Mouse (Mus musculus) embryonic fibroblast, embryonic 13.5 days (primary cell): ENCODE results near the gene Gpr87. TPM values are rescaled to one million over a fixed set of nuclear protein-coding genes. Genes with fewer than 3 reads are reported as not detected.
"Not testable (repeated sequence)": the region's sequence is repeated elsewhere in the genome, so short reads cannot be mapped to it uniquely, and the experiment has no call there.

Experiments
- H3K27ac ChIP-seq: 2 replicates; pipeline ENCODE4 v1.5.1; 2012; ENCODE audit warnings: low read length, control low read depth, inconsistent platforms; ENCODE audit not compliant: insufficient read depth
- H3K4me1 ChIP-seq: 2 replicates; pipeline ENCODE4 v1.6.1; 2011; ENCODE audit warnings: low read length; ENCODE audit not compliant: control insufficient read depth, insufficient read depth
- H3K4me3 ChIP-seq: 2 replicates; pipeline ENCODE4 v1.5.1; 2011; ENCODE audit warnings: mild to moderate bottlenecking, control low read depth, low read length; ENCODE audit not compliant: insufficient read depth
- CTCF ChIP-seq: IDR thresholded peaks from 2 replicates; pipeline ENCODE4 v1.5.1; 2011; ENCODE audit warnings: mild to moderate bottlenecking, control low read depth, low read length, moderate library complexity, borderline replicate concordance; ENCODE audit not compliant: insufficient read depth
- POLR2A ChIP-seq: IDR thresholded peaks from 2 replicates; pipeline ENCODE4 v1.6.1; 2011; ENCODE audit warnings: low read depth, mild to moderate bottlenecking, control low read depth, low read length, moderate library complexity
- polyA plus RNA-seq: library from polyadenylated mRNA; stranded (reverse); fragments of >200 nt; gene quantifications from 2 replicates; pipeline ENCODE4 v1.2.4, GENCODE M21; 2011; ENCODE audit warnings: low read depth; ENCODE audit not compliant: missing spikeins, insufficient read length

Gene Gpr87
- polyA plus RNA-seq, 1 experiment, result not detected

DNA sequence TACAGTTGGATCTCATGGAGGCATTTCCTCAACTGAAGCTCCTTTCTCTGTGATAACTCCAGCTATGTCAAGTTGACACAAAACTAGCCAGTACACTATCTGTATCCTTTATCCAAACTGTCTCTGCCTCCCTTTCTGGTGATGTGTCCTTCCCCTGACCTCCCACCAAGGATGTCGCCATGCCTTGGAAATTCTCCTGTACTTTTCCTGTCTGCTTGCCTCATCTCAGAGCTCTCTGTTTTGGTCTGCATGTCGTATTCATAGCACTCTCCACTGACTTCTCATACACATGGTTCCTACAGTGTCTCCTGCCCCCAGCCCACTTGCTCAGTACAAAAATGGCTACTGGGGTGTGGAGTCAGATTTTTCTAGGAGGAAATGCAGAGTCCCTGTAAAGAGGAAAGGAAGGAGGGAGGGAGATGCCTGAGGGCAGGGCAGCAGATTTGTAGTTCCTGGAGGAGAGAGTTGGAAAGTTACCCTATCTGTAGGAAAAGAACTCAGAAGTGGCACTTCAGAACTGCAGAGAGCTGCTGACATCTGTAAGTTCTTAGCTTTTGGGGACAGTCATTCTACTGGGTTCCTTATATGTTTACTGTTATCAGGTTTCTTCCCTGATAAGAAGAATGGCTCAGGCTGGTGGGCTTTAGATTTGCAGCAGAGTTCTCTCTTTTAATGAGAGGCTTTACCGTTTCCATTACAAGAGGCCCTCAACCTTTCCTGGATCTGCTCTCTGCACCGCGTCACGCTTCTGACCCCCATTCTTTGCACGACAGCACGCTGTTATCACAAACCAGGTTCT lies 53.2 kb downstream of the Gpr87 start:
- TF ChIP-seq CTCF, result no peak
- no peak for TF ChIP-seq POLR2A
- Histone ChIP-seq H3K4me1 (peaks cover 4% of the 10 kb centered on the region; the same call in 1 of the 2 replicates), H3K27ac (no peak overlapping the region), H3K4me3 (no peak overlapping the region)

DNA sequence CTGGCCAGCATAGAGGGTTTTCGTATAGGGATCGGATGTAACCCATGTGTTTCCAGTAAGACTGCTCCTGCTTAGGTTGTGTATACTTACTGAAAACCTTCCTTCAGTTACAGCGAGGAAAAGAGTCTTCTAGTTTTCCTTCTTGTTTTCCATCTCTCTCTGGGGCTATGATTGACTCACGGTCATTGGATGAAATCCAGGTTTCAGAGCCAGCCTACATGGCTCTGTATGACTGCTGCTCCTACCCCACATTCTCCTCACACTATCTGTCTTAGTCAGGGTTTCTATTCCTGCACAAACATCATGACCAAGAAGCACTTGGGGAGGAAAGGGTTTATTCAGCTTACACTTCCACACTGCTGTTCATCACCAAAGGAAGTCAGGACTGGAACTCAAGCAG lies 54.0 kb downstream of the Gpr87 start:
- peak overlapping the region; percentile 40; the same call in 1 of the 2 replicates for H3K27ac ChIP-seq
- H3K4me3 ChIP-seq, H3K4me1 ChIP-seq: not testable (repeated sequence)

DNA sequence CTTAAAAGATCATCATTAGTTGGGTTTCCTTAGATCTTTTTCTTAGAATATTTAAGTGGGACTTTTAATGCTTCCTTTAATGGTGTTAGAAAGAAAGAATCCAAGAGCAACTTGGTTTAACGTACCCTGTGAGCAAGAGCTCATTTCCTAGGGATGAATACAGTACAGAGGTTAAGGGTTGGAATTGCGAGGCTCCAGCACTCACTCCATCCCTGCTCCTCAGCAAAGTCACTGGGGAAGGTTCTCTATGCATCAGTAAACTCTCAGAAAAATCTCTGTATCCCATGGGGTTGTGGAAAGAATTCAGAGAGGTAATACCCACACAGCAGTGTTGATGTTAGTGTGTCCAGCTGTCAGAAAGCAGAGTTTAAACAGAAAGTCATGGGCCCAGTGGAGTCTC lies 54.8 kb downstream of the Gpr87 start:
- H3K4me1 ChIP-seq, result peaks cover 4% of the 10 kb centered on the region; the same call in 1 of the 2 replicates
- H3K4me3 ChIP-seq, result no peak overlapping the region
- TF ChIP-seq CTCF, result no peak
- TF ChIP-seq POLR2A, result no peak
- H3K27ac ChIP-seq, result peak overlapping the region; percentile 40; the same call in 1 of the 2 replicates

DNA sequence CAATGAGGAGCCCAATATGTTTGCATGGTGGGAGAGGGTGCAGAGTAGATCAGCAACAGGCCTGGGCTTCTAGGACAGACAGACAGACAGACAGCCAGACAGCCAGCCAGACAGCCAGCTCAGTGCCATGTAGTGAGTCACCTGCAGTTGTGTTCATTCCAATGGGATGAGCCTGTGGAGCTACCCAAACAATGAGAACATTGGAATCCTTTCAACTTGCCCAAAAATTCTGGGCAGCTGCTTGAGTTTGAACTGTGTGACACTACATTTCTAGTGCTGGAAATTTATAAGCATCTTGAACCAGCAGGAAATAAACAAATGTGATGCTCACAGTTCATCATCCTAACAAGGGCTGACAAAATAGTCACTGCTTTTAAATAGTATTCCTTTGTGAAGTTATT lies 55.3 kb downstream of the Gpr87 start:
- H3K27ac ChIP-seq, result no peak overlapping the region
- TF ChIP-seq POLR2A (no peak), CTCF (no peak)
- no peak overlapping the region for H3K4me3 ChIP-seq
- peaks cover 4% of the 10 kb centered on the region; the same call in 1 of the 2 replicates for H3K4me1 ChIP-seq

DNA sequence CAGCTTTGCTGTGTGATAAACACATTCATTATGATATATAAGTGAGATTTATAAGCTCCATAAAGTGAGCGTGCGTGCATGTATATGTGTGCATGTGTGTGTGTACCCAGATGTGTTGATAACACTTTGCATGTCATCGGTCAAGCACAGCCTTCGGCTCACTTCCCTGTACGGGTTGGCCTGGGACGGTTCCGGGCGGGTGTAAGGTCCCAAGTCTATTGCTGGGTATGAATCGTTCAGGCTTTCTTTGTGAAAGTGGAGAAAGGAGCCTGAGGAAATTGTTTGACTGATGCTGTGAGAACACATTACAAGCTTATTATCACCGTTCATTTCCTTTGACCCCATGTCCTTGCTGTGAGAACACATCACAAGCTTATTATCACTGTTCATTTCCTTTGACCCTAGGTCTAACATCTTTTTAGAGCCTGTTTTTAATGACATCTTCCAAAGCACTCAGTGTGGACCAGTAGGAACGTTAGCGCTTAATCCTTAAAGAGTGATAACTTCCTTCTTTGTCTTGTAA lies 55.9 kb downstream of the Gpr87 start:
- Histone ChIP-seq H3K4me3 (no peak overlapping the region), H3K27ac (no peak overlapping the region), H3K4me1 (peaks cover 4% of the 10 kb centered on the region; the same call in 1 of the 2 replicates)
- TF ChIP-seq CTCF, result no peak
- TF ChIP-seq POLR2A, result no peak

DNA sequence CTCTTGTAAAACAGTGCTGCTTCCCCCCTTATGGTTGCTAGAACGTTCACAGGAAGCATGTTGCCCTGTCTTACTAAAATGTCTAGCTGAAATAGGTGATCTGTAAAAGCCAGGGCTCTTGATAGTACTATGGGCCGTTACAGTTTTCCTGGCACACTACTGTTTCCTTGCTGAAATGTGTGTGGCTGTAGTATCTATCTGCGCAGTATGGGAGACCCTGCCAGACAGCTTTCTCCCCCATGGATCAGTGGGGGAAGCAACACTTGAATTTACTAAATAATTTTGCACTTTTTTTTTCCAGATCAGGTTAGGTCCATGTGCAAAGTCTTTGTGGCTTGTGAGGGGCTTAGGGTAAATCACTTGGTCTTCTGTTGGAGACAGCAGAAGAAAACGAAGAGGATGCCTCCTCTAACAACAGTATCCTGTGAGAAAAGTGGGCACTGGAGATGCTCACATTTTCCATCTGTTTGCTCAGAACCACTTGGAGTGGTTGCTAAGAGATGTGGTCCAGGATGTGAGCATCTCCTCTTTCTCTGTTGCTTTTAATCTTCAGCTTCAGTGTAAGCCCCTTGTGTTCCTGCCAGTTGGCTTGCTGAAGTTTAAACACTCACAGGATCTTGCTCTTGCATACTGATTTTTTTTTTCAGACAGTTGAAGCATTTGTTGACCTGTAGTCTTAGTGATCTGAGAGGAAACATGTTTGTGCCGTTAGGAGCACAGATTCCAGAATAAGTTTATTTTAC lies 58.8 kb downstream of the Gpr87 start:
- peaks cover 4% of the 10 kb centered on the region; the same call in 1 of the 2 replicates for H3K4me1 ChIP-seq
- H3K4me3 ChIP-seq, result no peak overlapping the region
- TF ChIP-seq POLR2A (no peak), CTCF (no peak)
- no peak overlapping the region for H3K27ac ChIP-seq

DNA sequence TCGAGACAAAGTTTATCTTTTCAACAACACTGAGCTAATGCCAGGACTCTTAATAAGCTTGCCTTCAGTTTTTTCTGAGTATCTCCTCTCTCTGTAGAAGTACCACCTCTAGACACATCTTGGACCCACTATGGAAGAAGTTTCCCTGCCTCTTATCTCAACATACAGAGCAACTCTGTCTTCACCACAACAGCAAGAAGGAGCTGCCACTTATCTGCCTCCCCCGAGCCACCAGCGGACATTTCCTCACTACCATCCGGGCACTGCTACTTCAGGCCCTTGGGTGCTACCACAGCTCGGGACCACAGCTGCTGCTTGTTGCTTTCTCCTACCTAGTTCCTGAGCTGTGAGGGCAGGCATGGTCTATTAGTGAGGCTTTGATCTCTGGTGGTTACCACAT lies 61.7 kb downstream of the Gpr87 start:
- TF ChIP-seq POLR2A (no peak), CTCF (no peak)

DNA sequence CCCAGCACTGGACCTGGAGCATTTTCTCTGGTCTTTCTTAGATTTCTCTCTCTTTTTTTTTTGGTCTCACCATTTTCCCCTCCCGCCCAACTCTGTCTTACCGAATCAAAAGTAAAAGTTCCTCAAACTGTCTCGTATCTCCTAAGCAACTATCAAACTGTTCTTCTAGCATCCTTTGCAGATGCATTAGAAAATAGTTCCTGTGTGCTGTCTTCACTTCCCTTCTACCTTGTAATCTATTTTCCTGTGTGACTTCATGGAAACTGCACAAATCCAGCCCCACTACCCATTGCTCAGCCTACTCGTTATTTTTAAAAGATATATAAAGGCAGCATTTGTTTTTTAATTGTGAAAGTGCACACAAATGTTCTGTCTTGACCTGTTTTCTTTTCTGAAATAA lies 62.9 kb downstream of the Gpr87 start:
- no peak for TF ChIP-seq CTCF
- TF ChIP-seq POLR2A, result no peak
- H3K4me3 ChIP-seq, result no peak overlapping the region
- no peak overlapping the region for H3K27ac ChIP-seq
- peaks cover 2% of the 10 kb centered on the region; the same call in 1 of the 2 replicates for H3K4me1 ChIP-seq

More for the DNA sequence above, 61.7 kb downstream of the Gpr87 start:
- Histone ChIP-seq H3K4me3 (no peak overlapping the region), H3K4me1 (peaks cover 2% of the 10 kb centered on the region; the same call in 1 of the 2 replicates), H3K27ac (no peak overlapping the region)

DNA sequence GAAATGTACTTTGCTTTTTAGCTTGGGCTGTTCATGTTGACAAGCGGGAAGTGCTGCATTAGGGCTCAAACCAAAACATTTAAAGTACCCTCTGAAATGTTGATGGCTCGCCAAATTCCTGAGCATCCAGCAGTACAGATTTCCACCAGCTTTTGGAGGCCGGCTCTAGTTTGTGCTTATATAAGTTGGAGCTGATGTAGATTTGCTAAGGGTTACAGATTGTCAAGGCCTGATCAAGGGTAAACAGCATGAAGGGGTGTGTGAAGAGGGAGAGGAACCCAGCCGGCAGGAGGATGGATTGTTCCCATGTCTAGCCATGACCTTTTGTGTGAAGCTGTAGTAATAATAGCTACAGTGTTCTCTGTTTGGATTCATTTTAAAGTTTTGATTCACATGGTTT lies 63.8 kb downstream of the Gpr87 start:
- Histone ChIP-seq H3K4me3 (no peak overlapping the region), H3K27ac (no peak overlapping the region), H3K4me1 (peaks cover 2% of the 10 kb centered on the region; the same call in 1 of the 2 replicates)
- TF ChIP-seq POLR2A (no peak), CTCF (no peak)

DNA sequence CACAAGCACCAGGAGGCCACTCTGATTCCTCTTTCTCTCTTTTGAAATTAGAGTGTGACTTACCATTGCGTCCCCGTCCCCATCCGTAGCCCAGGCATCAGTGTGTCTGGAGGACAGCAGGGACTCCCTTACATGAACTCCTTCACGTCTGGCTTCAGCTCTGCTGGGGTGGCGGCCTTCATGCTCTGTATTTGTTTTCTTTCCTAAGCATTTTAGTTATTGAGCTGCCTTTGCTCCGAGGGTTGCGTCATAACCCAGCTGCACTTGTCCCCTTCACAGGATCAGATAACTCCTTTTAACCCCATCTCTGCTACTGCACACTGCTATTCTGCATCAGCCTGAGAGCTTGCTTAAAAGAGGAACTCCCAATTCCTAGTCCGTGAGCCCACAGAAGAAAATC lies 64.5 kb downstream of the Gpr87 start:
- peaks cover 2% of the 10 kb centered on the region; the same call in 1 of the 2 replicates for H3K4me1 ChIP-seq
- no peak overlapping the region for H3K4me3 ChIP-seq
- no peak overlapping the region for H3K27ac ChIP-seq
- TF ChIP-seq POLR2A (no peak), CTCF (no peak)
